Mouse (Mus musculus) frontal cortex, adult (tissue): ENCODE measurements around the gene Ndrg4.

Source experiments
- ATAC-seq: cut with Nextera tagmentation; 2 replicates; pipeline ENCODE4 v1.9.2; 2017; ENCODE audit warnings: mild to moderate bottlenecking, moderate library complexity, mixed read lengths; ENCODE audit not compliant: low TSS enrichment

The Ndrg4 gene

DNA sequence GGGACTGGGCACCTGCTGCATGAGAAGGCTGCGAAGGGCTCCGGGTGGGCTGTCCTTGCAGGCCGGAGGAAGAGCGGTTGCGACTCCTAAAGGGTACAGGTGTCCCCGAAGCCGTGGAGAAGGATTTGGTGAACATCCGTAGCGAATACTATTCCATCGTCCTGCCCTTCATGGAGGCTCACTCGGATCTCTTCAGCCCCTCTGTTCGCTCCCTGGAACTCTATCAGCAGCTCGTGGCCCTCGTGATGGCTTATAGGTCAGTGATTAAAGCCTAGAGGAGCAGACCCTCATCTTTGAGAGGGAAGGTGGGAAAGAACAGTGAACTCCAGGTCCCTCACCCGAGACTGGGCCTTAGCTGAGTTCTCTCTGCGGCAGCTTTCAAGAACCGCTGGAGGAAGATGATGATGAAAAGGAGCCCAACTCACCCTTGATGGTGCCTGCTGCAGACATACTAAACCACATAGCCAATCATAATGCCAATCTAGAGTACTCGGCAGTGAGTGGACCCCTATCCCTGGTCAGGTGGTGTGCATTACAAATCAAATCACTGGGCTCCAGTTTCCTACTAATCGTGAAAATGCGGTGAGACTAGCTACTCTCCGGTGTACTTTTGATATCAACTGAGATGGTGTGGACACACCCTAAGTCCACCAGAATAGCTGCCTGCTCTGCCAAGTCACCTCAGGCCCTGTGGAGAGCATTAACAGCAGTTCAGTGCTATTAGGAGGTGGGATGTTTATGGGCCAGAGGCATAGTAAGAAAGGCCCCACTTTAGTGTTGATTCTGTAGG lies 40.0 kb downstream of the Ndrg4 start:
- no peak for ATAC-seq

DNA sequence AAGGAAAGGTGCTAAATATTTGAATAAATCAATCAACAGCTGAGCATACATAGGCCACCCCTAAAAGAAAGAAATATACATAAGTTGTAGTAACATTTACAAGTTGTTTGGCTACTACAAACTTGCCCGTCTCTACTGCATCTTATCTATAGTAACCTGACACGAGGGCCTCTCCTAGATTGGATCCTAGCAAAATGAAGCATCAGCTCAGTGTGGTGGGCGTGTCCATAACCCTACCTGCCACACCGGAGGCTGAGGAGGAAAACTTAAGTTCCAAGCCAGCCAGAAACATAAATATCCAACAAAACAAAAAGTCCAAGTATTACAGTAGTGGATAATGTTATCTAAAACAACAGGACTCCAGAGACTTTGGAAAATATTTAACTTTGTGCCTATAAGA lies 50.8 kb downstream of the Ndrg4 start:
- no peak for ATAC-seq

DNA sequence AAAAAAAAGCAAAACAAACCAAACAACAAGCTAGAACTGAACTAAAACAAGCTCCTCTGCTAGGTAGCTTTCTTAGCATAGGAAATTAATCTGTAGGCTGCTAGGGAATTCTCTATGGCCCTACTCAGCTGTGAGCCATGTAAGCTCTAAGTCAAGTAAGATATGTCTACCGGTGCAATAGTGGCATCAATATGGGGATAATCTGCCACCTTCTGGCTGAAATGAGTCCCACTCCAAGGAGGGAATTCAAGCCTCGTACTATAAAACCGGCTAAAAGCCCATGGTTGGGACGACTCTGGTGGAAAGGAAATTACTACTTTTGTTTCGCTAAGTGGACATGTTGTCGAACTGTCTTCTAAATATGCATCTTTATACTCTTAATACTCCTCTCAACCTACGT lies 61.8 kb downstream of the Ndrg4 start:
- ATAC-seq: peak; percentile 90

GRCm38 (mm10) chr8:95741732-95742131 lies 65.0 kb downstream of the Ndrg4 start:
- peak; percentile 34 for ATAC-seq

GRCm38 (mm10) chr8:95748028-95748427 lies 71.2 kb downstream of the Ndrg4 start:
- no peak for ATAC-seq

GRCm38 (mm10) chr8:95751924-95752323 lies 75.1 kb downstream of the Ndrg4 start:
- ATAC-seq: no peak

- ATAC-seq: no peak
Measured at GRCm38 (mm10) chr8:95760323-95760722, 83.5 kb downstream of the Ndrg4 start.

DNA sequence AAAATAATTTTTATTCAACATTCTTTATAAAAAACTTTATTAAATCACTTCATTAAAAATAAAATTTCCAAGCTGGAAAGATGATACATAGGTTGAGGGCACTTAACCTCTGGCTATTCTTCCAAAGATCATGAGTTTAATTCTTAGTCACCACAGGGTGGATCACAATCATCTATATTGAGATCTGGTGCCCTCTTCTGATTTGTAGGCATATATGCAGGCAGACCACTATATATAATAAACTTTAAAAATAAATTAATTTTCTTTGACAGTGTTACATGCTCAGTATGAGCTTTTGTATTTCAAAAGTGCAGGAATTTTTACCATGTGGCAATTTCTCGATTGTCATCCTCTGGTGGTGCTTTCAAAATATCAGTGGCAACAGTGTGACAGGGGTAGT lies 87.4 kb downstream of the Ndrg4 start:
- ATAC-seq: no peak
